Mouse (Mus musculus) hematopoietic stem cell, adult 5-6 weeks (primary cell): Measurements from ENCODE around the gene Gm3453. TPM values are rescaled to one million over a fixed set of nuclear protein-coding genes. Genes with fewer than 3 reads are reported as not detected.
"Not testable (repeated sequence)": the region's sequence is repeated elsewhere in the genome, so short reads cannot be mapped to it uniquely, and the experiment has no call there.

Experiments used
- ATAC-seq, 2 experiments: fragments of 125-278 bp in 1 of 2; replicated peaks in 1 of 2; 2 replicates each; pipeline ENCODE4 v1.8.0; 2016 to 2017; ENCODE audit warnings: inconsistent platforms in 2 of 2, mild to moderate bottlenecking in 2 of 2, moderate number of reproducible peaks in 2 of 2, low read depth in 1 of 2, moderate TSS enrichment in 1 of 2; ENCODE audit not compliant: low FRiP score in 2 of 2, poor library complexity in 2 of 2, severe bottlenecking in 2 of 2, insufficient read depth in 1 of 2, low TSS enrichment in 1 of 2
- total RNA-seq: library from RNA; stranded (forward); fragments of 172-1452, 232-1000 nt; gene quantifications from 2 replicates; pipeline ENCODE4 v1.2.3, GENCODE M21; 2017

The Gm3453 gene
- total RNA-seq = not detected in 2 replicates

DNA sequence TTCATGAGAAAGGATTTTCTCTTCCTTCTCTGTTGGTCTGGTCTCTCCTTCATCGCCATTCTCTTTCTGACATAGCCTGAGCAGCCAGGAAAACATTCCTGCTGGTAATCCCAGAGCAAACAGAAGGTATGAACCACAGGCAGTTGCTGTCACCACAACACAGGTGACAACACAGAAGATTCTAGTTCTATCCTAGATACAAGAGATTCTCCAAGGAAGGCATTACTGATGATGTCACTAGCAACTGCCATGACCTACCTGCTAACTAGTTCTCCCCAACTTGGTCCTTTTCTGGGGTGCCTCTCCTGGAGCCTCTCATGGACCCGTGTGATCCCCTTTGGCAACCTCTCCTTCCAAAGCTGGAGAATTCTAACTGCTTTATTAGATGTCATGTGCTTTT, at the start of gene Gm3453:
Gene Gm3453, minus strand, starts transcription at position 101 of the 400 bp plus-strand sequence.
- ATAC-seq = not testable (repeated sequence)

DNA sequence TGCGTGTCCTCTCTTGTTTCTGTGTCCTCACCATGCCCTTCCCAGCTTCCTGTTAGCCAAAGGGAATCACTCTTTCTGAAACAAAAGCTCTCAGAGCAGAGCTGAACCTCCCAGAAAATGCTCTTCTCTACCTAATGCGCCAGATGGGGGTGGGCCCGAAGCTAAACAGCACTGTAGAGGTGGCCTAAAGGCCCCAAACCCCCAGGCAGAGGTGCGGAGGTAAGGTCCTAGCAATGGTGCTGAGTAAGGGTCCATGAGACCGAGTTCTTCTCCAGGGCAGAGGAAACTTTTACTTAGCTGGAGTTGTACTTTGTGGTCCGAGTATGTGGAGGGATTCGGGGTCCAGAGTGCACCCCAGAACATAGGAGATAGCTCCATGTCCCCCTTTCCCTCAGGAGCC, 8.2 kb upstream of the Gm3453 start:
- ATAC-seq = not testable (repeated sequence)

DNA sequence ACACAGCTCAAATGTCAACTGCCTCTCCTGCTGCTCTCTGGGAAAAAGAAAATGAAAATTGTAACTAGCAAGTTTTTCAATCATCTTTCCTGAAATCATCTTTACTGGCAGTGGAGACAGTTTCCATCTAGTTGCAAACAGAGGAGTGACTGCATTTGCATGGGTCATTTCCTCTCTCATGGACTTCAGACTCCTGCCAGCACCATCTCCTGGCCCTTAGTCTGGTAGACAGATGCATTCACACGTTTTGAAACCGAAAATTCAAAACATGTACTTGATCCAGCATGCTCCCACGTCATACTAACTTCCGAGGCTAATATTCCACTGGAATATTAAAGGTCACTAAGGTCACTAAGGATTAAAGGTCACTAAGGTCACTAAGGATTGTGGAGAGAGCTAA, 16.5 kb downstream of the Gm3453 start:
- not testable (repeated sequence) for ATAC-seq

DNA sequence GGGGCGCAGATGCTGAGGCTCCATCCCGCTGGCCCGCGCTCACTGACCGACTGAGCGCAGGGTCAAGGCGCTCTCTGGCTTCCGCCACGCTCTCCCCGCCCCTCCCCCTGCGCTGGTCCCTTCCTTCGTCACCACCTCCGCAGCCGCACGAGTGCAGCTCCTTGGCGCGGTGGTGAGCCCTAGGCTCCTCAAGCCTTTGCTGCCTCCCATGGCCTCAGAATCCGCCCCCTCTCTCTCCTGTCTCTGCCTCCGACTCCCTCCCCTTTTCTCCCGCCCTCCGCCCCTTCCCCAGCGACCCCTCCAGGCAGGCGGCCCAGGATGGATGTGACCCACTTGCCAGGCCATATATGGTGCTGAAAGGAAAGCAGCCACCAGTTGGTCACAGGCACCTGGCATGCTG, 17.3 kb downstream of the Gm3453 start, which contains the start of gene Gm3248:
Gene Gm3248, minus strand, starts transcription at position 111 of the 400 bp plus-strand sequence.
- not testable (repeated sequence) for ATAC-seq

DNA sequence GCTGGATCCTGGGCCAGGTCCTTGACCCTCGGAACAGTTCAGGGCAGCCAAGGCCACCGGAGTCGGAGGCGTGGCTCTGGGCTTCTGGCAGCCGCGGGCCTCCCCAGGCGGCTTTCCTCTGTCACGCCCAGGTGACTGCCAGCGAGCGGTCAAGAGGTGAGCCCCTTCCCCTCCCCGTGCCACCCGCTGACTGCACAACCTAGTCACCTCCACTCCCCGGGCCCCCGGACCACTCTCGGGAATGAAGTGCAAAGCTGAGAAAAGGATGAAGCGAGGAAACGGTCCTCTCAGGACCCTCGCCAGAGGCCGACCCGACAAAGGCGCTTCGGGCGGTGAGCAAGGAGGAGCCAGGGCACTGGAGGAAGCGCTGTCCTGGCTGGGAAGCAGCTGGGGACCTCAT, 17.8 kb downstream of the Gm3453 start:
- not testable (repeated sequence) for ATAC-seq

DNA sequence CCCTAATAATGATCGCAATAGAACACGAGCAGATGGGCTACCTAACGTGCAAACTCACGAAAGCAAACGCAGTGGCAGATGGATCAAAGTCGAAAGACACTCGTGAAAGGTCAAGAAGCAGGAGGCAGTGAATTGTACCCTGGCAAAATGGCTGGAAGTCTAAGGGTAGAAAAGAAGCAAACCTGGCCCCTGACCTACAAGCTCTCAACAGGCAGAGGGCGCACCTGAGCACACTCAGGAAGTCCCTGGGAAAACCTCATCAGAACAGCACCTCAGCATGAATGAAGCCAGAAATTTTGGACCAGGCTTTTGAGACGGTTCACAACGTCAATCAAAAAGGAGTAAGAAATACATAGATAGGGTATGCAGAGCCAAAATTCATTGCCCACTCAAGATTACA, 18.5 kb downstream of the Gm3453 start:
- not testable (repeated sequence) for ATAC-seq

DNA sequence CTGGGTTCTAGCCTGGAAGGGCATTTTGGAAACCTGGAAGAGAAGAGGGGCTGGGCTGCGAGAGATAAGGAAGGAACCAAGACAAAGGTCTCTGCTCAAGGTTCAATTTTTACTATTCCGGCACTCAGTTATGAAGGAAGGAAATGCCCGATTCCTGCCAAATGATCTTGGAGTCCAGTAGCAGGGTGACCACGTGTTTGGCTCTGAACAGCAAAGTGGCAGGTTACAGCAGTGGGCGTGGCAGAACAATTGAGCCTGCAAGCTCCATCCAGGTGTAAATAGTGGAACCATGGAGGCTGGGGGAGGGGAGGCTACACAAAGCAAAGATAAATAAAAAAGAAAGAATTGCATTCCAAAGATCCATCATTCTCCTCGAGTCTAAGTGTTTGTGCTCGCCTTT, 55.7 kb downstream of the Gm3453 start:
- ATAC-seq = not testable (repeated sequence)

Other genes starting within 250 kb of the Gm3453 start
- gene Gm3373, start 237.6 kb downstream of the Gm3453 start, total RNA-seq = 0.13 TPM in 1 of 2 replicates, not detected in the other
- gene Gm3383, start 171.2 kb downstream of the Gm3453 start, total RNA-seq = 1.8 and 3.8 TPM in 2 replicates
- not detected in 2 replicates for gene Gm3424, start 148.8 kb downstream of the Gm3453 start, total RNA-seq
- gene Gm8237, start 98.8 kb downstream of the Gm3453 start, total RNA-seq = not detected in 2 replicates
- not detected in 2 replicates for gene Gm3248, start 17.4 kb downstream of the Gm3453 start, total RNA-seq
- gene Gm6337, start 79.1 kb upstream of the Gm3453 start, total RNA-seq = not detected in 2 replicates
- gene Gm8206, start 114.8 kb upstream of the Gm3453 start, total RNA-seq = not detected in 2 replicates
- gene Gm3468, start 129.5 kb upstream of the Gm3453 start, total RNA-seq = 2.5 and 5.0 TPM in 2 replicates
- gene Gm3476, start 146.7 kb upstream of the Gm3453 start, total RNA-seq = not detected in 2 replicates
- not detected in 2 replicates for gene Gm21560, start 240.2 kb upstream of the Gm3453 start, total RNA-seq